Comparison of ENCODE assay signal across 8 mouse cellular contexts in genomic region chr10:24448001-24448561, GRCm38 (mm10).
DNase-seq lines count a peak whose midpoint lies in the region; ATAC-seq and TF ChIP-seq lines count a peak whose summit lies in the region.

No protein-coding gene starts in this region.

- WGBS in embryonic facial prominence, embryonic 12.5 days: 61% methylated on average over 9 of the region's 9 CpGs
- 86% methylated on average over 9 of the region's 9 CpGs for WGBS in embryonic facial prominence, embryonic 10.5 days
- 28% methylated on average over 9 of the region's 9 CpGs for WGBS in lung, embryonic 16.5 days
- WGBS in forebrain, embryonic 13.5 days: 88% methylated on average over 9 of the region's 9 CpGs

- H3K4me2 ChIP-seq in embryonic facial prominence, embryonic 12.5 days (replicated peaks): no peak overlapping the region
- peak overlapping the region; percentile 10; the same call in 1 of the 2 replicates for H3K4me2 ChIP-seq in lung, embryonic 16.5 days (ENCODE audit: low read depth, low read length)
- H3K4me2 ChIP-seq in forebrain, embryonic 13.5 days: no peak overlapping the region

- H3K27ac ChIP-seq in embryonic facial prominence, embryonic 12.5 days: peak overlapping the region; percentile 61; the same call in 1 of the 2 replicates
- no peak overlapping the region for H3K27ac ChIP-seq in embryonic facial prominence, embryonic 10.5 days (replicated peaks)
- peak overlapping the region; percentile 88 for H3K27ac ChIP-seq in embryonic fibroblast, embryonic 13.5 days (ENCODE audit: insufficient read depth, low read length)
- peak overlapping the region; percentile 65 for H3K27ac ChIP-seq in lung, embryonic 16.5 days (ENCODE audit: low read length)
- H3K27ac ChIP-seq in forebrain, embryonic 13.5 days: no peak overlapping the region

- no peaks in the 10 kb centered on the region for H3K9me3 ChIP-seq in embryonic facial prominence, embryonic 12.5 days
- peaks cover 5% of the 10 kb centered on the region; the same call in 1 of the 2 replicates for H3K9me3 ChIP-seq in embryonic facial prominence, embryonic 10.5 days
- H3K9me3 ChIP-seq in lung, embryonic 16.5 days (ENCODE audit: control insufficient read depth, low read length): no peaks in the 10 kb centered on the region
- 0 out of 2 replicates have a peak, but pooled peaks cover 3% of the 10 kb centered on the region for H3K9me3 ChIP-seq in forebrain, embryonic 13.5 days (replicated peaks)

- no peaks in the 10 kb centered on the region for H3K4me1 ChIP-seq in embryonic facial prominence, embryonic 12.5 days
- no peaks in the 10 kb centered on the region for H3K4me1 ChIP-seq in embryonic facial prominence, embryonic 10.5 days
- peaks cover 17% of the 10 kb centered on the region for H3K4me1 ChIP-seq in embryonic fibroblast, embryonic 13.5 days (ENCODE audit: control insufficient read depth, insufficient read depth, low read length)
- H3K4me1 ChIP-seq in lung, embryonic 16.5 days (replicated peaks; ENCODE audit: control insufficient read depth, insufficient read depth, low read length): peaks cover 22% of the 10 kb centered on the region
- H3K4me1 ChIP-seq in forebrain, embryonic 13.5 days: no peaks in the 10 kb centered on the region

- no peaks in the 10 kb centered on the region for H3K27me3 ChIP-seq in embryonic facial prominence, embryonic 12.5 days
- no peaks in the 10 kb centered on the region for H3K27me3 ChIP-seq in embryonic facial prominence, embryonic 10.5 days (replicated peaks; ENCODE audit: low read depth, poor library complexity, severe bottlenecking)
- no peaks in the 10 kb centered on the region for H3K27me3 ChIP-seq in lung, embryonic 16.5 days (ENCODE audit: control insufficient read depth, insufficient read depth, low read depth, low read length)
- H3K27me3 ChIP-seq in forebrain, embryonic 13.5 days: no peaks in the 10 kb centered on the region

- no peak for TF ChIP-seq POLR2A in embryonic fibroblast, embryonic 13.5 days (IDR thresholded peaks at IDR 0.05; ENCODE audit: low read depth, low read length)

- no peak overlapping the region for H3K4me3 ChIP-seq in embryonic facial prominence, embryonic 12.5 days
- no peak overlapping the region for H3K4me3 ChIP-seq in embryonic facial prominence, embryonic 10.5 days
- H3K4me3 ChIP-seq in embryonic fibroblast, embryonic 13.5 days (ENCODE audit: insufficient read depth, low read length): no peak overlapping the region
- H3K4me3 ChIP-seq in lung, embryonic 16.5 days (ENCODE audit: low read length): no peak overlapping the region
- no peak overlapping the region for H3K4me3 ChIP-seq in forebrain, embryonic 13.5 days

- H3K9ac ChIP-seq in embryonic facial prominence, embryonic 12.5 days: no peak overlapping the region
- H3K9ac ChIP-seq in lung, embryonic 16.5 days (ENCODE audit: low read length): 0 out of 2 replicates have a peak overlapping the region, but pooled peaks have one; percentile 5
- no peak overlapping the region for H3K9ac ChIP-seq in forebrain, embryonic 13.5 days

- ATAC-seq in embryonic facial prominence, embryonic 12.5 days (ENCODE audit: insufficient number of reproducible peaks, insufficient read depth, low FRiP score, low TSS enrichment): no peak
- peak; percentile 42 to 45 for ATAC-seq in hematopoietic stem cell, adult 5-6 weeks (replicated peaks in 1 of 2; ENCODE audit: insufficient read depth in 1 of 2, low FRiP score in 2 of 2, low TSS enrichment in 1 of 2, low read depth in 1 of 2, poor library complexity in 2 of 2, severe bottlenecking in 2 of 2)
- ATAC-seq in lung, embryonic 16.5 days (ENCODE audit: low read depth): peak; percentile 60
- ATAC-seq in forebrain, embryonic 13.5 days: no peak

- no peaks in the 10 kb centered on the region for H3K36me3 ChIP-seq in embryonic facial prominence, embryonic 12.5 days
- H3K36me3 ChIP-seq in embryonic facial prominence, embryonic 10.5 days (replicated peaks): no peaks in the 10 kb centered on the region
- no peaks in the 10 kb centered on the region for H3K36me3 ChIP-seq in lung, embryonic 16.5 days (ENCODE audit: control insufficient read depth, insufficient read depth, low read length)
- no peaks in the 10 kb centered on the region for H3K36me3 ChIP-seq in forebrain, embryonic 13.5 days (ENCODE audit: poor library complexity, severe bottlenecking)

- no peak for TF ChIP-seq CTCF in embryonic fibroblast, embryonic 13.5 days (IDR thresholded peaks at IDR 0.05; ENCODE audit: borderline replicate concordance, insufficient read depth, low read length)

- DNase-seq in embryonic facial prominence, embryonic 10.5 days (ENCODE audit: low spot score): no peak
- DNase-seq in ovary, adult 18-20 months (ENCODE audit: low spot score): no peak
- no peak for DNase-seq in adrenal gland, adult 18-20 months (ENCODE audit: low spot score in 2 of 2)

Comparison
In these comparisons a context has a peak if more than half of its experiments do, and no peak if none do; other contexts are left out.
1. H3K27ac ChIP-seq: peak in embryonic facial prominence, embryonic 12.5 days (single experiment), embryonic fibroblast, embryonic 13.5 days (single experiment) and lung, embryonic 16.5 days (single experiment); none in embryonic facial prominence, embryonic 10.5 days (single experiment) and forebrain, embryonic 13.5 days (single experiment).
2. ATAC-seq: peak in hematopoietic stem cell, adult 5-6 weeks (2 of 2) and lung, embryonic 16.5 days (single experiment); none in embryonic facial prominence, embryonic 12.5 days (single experiment) and forebrain, embryonic 13.5 days (single experiment).